Mouse (Mus musculus) heart, adult 2 months (tissue): ENCODE data around the gene Ptges2. TPM values are rescaled to one million over a fixed set of nuclear protein-coding genes. Genes with fewer than 3 reads are reported as not detected.

Source experiments
- DNase-seq, 2 experiments: peaks; one replicate each; pipeline ENCODE4 v3.0.0; 2021
- H3K27ac ChIP-seq: fragments of 200-600 bp; 2 replicates; pipeline ENCODE4 v1.8.1; 2022
- H3K27me3 ChIP-seq: fragments of 200-500 bp; 2 replicates; pipeline ENCODE4 v1.6.1; 2012; ENCODE audit warnings: mild to moderate bottlenecking, low read length, inconsistent platforms, mixed read lengths; ENCODE audit not compliant: control insufficient read depth, insufficient read depth
- H3K36me3 ChIP-seq: fragments of 200-500 bp; 2 replicates; pipeline ENCODE4 v1.6.1; 2012; ENCODE audit warnings: low read length, inconsistent platforms; ENCODE audit not compliant: control insufficient read depth, insufficient read depth
- H3K4me1 ChIP-seq: fragments of 200-500 bp; 2 replicates; pipeline ENCODE4 v1.6.1; 2011; ENCODE audit warnings: low read length; ENCODE audit not compliant: control insufficient read depth, insufficient read depth
- H3K4me3 ChIP-seq: fragments of 200-600 bp; 2 replicates; pipeline ENCODE4 v1.8.1; 2022
- H3K79me2 ChIP-seq: fragments of 200-500 bp; replicated peaks from 2 replicates; pipeline ENCODE4 v1.6.1; 2012; ENCODE audit warnings: mild to moderate bottlenecking, inconsistent platforms, low read length, moderate library complexity, mixed read lengths; ENCODE audit not compliant: control insufficient read depth, insufficient read depth
- H3K9ac ChIP-seq: fragments of 200-500 bp; 2 replicates; pipeline ENCODE4 v1.6.1; 2012; ENCODE audit warnings: low read depth, mild to moderate bottlenecking, control low read depth, inconsistent platforms, low read length, mixed read lengths
- CTCF ChIP-seq: fragments of 200-600 bp; IDR thresholded peaks from 2 replicates; pipeline ENCODE4 v1.8.1; 2022; ENCODE audit warnings: antibody characterized with exemption, mild to moderate bottlenecking, moderate library complexity
- WGBS: fragments of 180-500 bp; shearing (Covaris S2); methylation state at CpG from one replicate; pipeline ENCODE4 v1.1.7; 2018; 5-methylcytosine and 5-hydroxymethylcytosine counted together
- intact Hi-C: fragments of 180-260 bp; cut with DNase I; formaldehyde crosslinking; loops from one replicate; pipeline ENCODE4 v1.15.1; 2025
- polyA plus RNA-seq: library from polyadenylated mRNA; depleted of rRNA; stranded (reverse); fragments of >200 nt; gene quantifications from 2 replicates; pipeline ENCODE4 v1.2.3, GENCODE M21; 2012; rRNA removed
- total RNA-seq, 2 experiments: library from RNA; stranded (reverse); gene quantifications; 2 replicates each; pipeline ENCODE4 v1.2.3; 2021

Gene Ptges2
- total and polyA plus RNA-seq, 3 experiments = 58.6 to 68.8 (median 68.2) TPM

DNA sequence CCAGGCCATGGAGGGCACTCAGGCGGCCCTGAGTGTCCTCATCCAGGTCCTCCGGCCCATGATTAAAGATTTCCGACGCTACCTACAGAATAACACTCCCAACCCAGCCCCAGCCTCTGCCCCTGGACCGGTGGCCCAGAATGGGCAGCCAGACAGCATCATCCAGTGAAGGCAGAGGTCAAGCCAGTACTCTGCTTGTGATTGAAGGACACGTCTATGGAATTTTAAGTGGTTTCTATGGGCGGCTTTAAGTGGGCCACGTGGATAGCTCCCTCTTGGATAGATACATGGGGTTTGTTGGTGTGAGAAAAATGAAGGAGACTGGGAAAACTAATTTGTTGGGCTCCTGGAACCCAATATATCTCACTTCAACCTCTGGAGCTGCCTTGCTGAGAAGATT is 59.4 kb downstream of the Ptges2 start:
- Histone ChIP-seq H3K4me3 (no peak overlapping the region), H3K79me2 (peaks cover 5% of the 10 kb centered on the region), H3K36me3 (no peaks in the 10 kb centered on the region), H3K9ac (no peak overlapping the region), H3K27ac (no peak overlapping the region), H3K4me1 (peaks cover 10% of the 10 kb centered on the region), H3K27me3 (no peaks in the 10 kb centered on the region)
- intact Hi-C loops = no loop called here
- 74% methylated on average over 8 of the region's 8 CpGs for WGBS
- DNase-seq = no peak
- TF ChIP-seq CTCF = no peak

Other genes starting within 250 kb of the Ptges2 start
- 10 to 100 TPM; 78.3 to 82.6 TPM for gene Prrc2b, start 244.8 kb upstream of the Ptges2 start, total RNA-seq
- 39.3 and 46.9 TPM in 2 replicates for gene Prrc2b, start 244.8 kb upstream of the Ptges2 start, polyA plus RNA-seq
- 10 to 100 TPM; 13.1 to 16.9 TPM for gene Pomt1, start 159.3 kb upstream of the Ptges2 start, total RNA-seq
- gene Pomt1, start 159.3 kb upstream of the Ptges2 start, polyA plus RNA-seq = 17.7 and 19.7 TPM in 2 replicates
- 10 to 100 TPM; 22.5 to 22.8 TPM for gene Uck1, start 135.7 kb upstream of the Ptges2 start, total RNA-seq
- gene Uck1, start 135.7 kb upstream of the Ptges2 start, polyA plus RNA-seq = 41.7 and 43.1 TPM in 2 replicates
- gene Golga2, start 108.5 kb upstream of the Ptges2 start, total RNA-seq = 10 to 100 TPM; 69.8 to 79.9 TPM
- 34.5 and 44.0 TPM in 2 replicates for gene Golga2, start 108.5 kb upstream of the Ptges2 start, polyA plus RNA-seq
- gene Swi5, start 107.8 kb upstream of the Ptges2 start, total RNA-seq = 100 to 1,000 TPM; 205 to 233 TPM
- 173 and 223 TPM in 2 replicates for gene Swi5, start 107.8 kb upstream of the Ptges2 start, polyA plus RNA-seq
- gene Ciz1, start 43.6 kb upstream of the Ptges2 start, total RNA-seq = 10 to 100 TPM; 26.7 to 29.5 TPM
- gene Ciz1, start 43.6 kb upstream of the Ptges2 start, polyA plus RNA-seq = 117 and 128 TPM in 2 replicates
- 1 to 10 TPM; 4.0 to 5.5 TPM for gene Dnm1, start 42.6 kb upstream of the Ptges2 start, total RNA-seq
- 20.4 and 23.1 TPM in 2 replicates for gene Dnm1, start 42.6 kb upstream of the Ptges2 start, polyA plus RNA-seq
- gene 1110008P14Rik, start 14.0 kb upstream of the Ptges2 start, total RNA-seq = 10 to 100 TPM; 39.6 to 44.8 TPM
- gene 1110008P14Rik, start 14.0 kb upstream of the Ptges2 start, polyA plus RNA-seq = 129 and 132 TPM in 2 replicates
- 1 to 10 TPM; 4.1 to 6.9 TPM for gene Lcn2, start 7.6 kb upstream of the Ptges2 start, total RNA-seq
- 6.6 and 11.3 TPM in 2 replicates for gene Lcn2, start 7.6 kb upstream of the Ptges2 start, polyA plus RNA-seq
- 1 to 10 TPM; 2.8 to 3.4 TPM for gene Naif1, start 54.6 kb downstream of the Ptges2 start, total RNA-seq
- 3.7 and 4.6 TPM in 2 replicates for gene Naif1, start 54.6 kb downstream of the Ptges2 start, polyA plus RNA-seq
- gene Slc25a25, start 55.5 kb downstream of the Ptges2 start, total RNA-seq = 10 to 100 TPM in 1 of 2 experiments, 1 to 10 TPM in 1; 8.5 to 10.1 TPM
- 5.7 and 7.3 TPM in 2 replicates for gene Slc25a25, start 55.5 kb downstream of the Ptges2 start, polyA plus RNA-seq
- 1 to 10 TPM; 7.0 to 7.1 TPM for gene Fam102a, start 139.4 kb downstream of the Ptges2 start, total RNA-seq
- 9.2 and 10.6 TPM in 2 replicates for gene Fam102a, start 139.4 kb downstream of the Ptges2 start, polyA plus RNA-seq
- gene Dpm2, start 175.0 kb downstream of the Ptges2 start, total RNA-seq = 10 to 100 TPM; 17.4 to 18.0 TPM
- 65.3 and 69.2 TPM in 2 replicates for gene Dpm2, start 175.0 kb downstream of the Ptges2 start, polyA plus RNA-seq
- gene Pip5kl1, start 178.9 kb downstream of the Ptges2 start, total RNA-seq = not detected
- gene Pip5kl1, start 178.9 kb downstream of the Ptges2 start, polyA plus RNA-seq = 0.25 TPM in 1 of 2 replicates, not detected in the other
- gene 9430097D07Rik, start 179.8 kb downstream of the Ptges2 start, total RNA-seq = not detected
- not detected in 2 replicates for gene 9430097D07Rik, start 179.8 kb downstream of the Ptges2 start, polyA plus RNA-seq
- 10 to 100 TPM; 16.2 to 17.8 TPM for gene St6galnac4, start 191.2 kb downstream of the Ptges2 start, total RNA-seq
- 25.2 and 28.6 TPM in 2 replicates for gene St6galnac4, start 191.2 kb downstream of the Ptges2 start, polyA plus RNA-seq
- gene St6galnac6, start 203.8 kb downstream of the Ptges2 start, total RNA-seq = 100 to 1,000 TPM; 107 to 125 TPM
- 129 and 174 TPM in 2 replicates for gene St6galnac6, start 203.8 kb downstream of the Ptges2 start, polyA plus RNA-seq
- gene Ak1, start 225.9 kb downstream of the Ptges2 start, total RNA-seq = 100 to 1,000 TPM; 606 to 670 TPM
- gene Ak1, start 225.9 kb downstream of the Ptges2 start, polyA plus RNA-seq = 584 and 623 TPM in 2 replicates